Mouse (Mus musculus) liver, embryonic 14.5 days (tissue): ENCODE measurements around the gene E130114P18Rik. TPM values are rescaled to one million over a fixed set of nuclear protein-coding genes. Genes with fewer than 3 reads are reported as not detected.

Experiments
- ATAC-seq: fragments of 200-750 bp; cut with Nextera tagmentation; 2 replicates; pipeline ENCODE4 v1.8.0; 2017; ENCODE audit warnings: moderate number of reproducible peaks, mild to moderate bottlenecking, moderate library complexity; ENCODE audit not compliant: insufficient read depth
- DNase-seq, 3 experiments: peaks; one replicate each; pipeline ENCODE4 v3.0.0-alpha.2; 2012 to 2013; ENCODE audit warnings: low read depth in 3 of 3, low spot score in 3 of 3
- H3K27ac ChIP-seq: fragments of 300-500 bp; sonication (generic); 2 replicates; pipeline ENCODE4 v1.5.1; 2014; ENCODE audit warnings: moderate library complexity, mild to moderate bottlenecking, control low read depth, inconsistent platforms
- H3K27me3 ChIP-seq: fragments of 300-500 bp; sonication (generic); 2 replicates; pipeline ENCODE4 v1.6.1; 2014; ENCODE audit warnings: mild to moderate bottlenecking, low read length, moderate library complexity; ENCODE audit not compliant: control insufficient read depth, insufficient read depth
- H3K36me3 ChIP-seq: fragments of 300-500 bp; sonication (generic); replicated peaks from 2 replicates; pipeline ENCODE4 v1.6.1; 2014; ENCODE audit warnings: low read depth; ENCODE audit not compliant: control insufficient read depth, insufficient read depth
- H3K4me1 ChIP-seq, 2 experiments: fragments of 200-500 bp in 1 of 2; fragments of 300-500 bp in 1 of 2; sonication (generic) in 1 of 2; replicated peaks; 2 replicates each; pipeline ENCODE4 v1.6.1; 2012 to 2014; ENCODE audit warnings: antibody characterized with exemption in 1 of 2, inconsistent platforms in 1 of 2, low read length in 1 of 2; ENCODE audit not compliant: control insufficient read depth in 2 of 2, insufficient read depth in 2 of 2
- H3K4me2 ChIP-seq: fragments of 300-500 bp; sonication (generic); 2 replicates; pipeline ENCODE4 v1.6.1; 2014; ENCODE audit warnings: low read depth, mild to moderate bottlenecking, control low read depth, moderate library complexity
- H3K4me3 ChIP-seq, 2 experiments: fragments of 200-500 bp in 1 of 2; fragments of 300-500 bp in 1 of 2; sonication (generic) in 1 of 2; 2 replicates each; pipeline ENCODE4 v1.5.1; 2012 to 2014; ENCODE audit warnings: low read depth in 2 of 2, low read length in 2 of 2, mild to moderate bottlenecking in 2 of 2, control low read depth in 1 of 2, inconsistent platforms in 1 of 2, moderate library complexity in 1 of 2; ENCODE audit not compliant: insufficient read depth in 1 of 2
- H3K9ac ChIP-seq: fragments of 300-500 bp; sonication (generic); replicated peaks from 2 replicates; pipeline ENCODE4 v1.6.1; 2014; ENCODE audit warnings: mild to moderate bottlenecking, control low read depth, moderate library complexity
- H3K9me3 ChIP-seq: fragments of 300-500 bp; sonication (generic); 2 replicates; pipeline ENCODE4 v1.6.1; 2016; ENCODE audit warnings: low read length, mixed read lengths; ENCODE audit not compliant: control insufficient read depth
- CTCF ChIP-seq: IDR thresholded peaks from 2 replicates; pipeline ENCODE4 v1.5.1; 2016; ENCODE audit warnings: antibody characterized with exemption, low read depth, control low read depth
- EP300 ChIP-seq: IDR thresholded peaks from 2 replicates; pipeline ENCODE4 v1.6.1; 2016; ENCODE audit warnings: antibody characterized with exemption, low read depth
- WGBS: fragments of 180-500 bp; shearing (Covaris S2); extraction: QIAGEN DNeasy Blood & Tissue Kit; methylation state at CpG from one replicate; pipeline ENCODE4 v1.1.7; 2014; ENCODE audit not compliant: insufficient replicate concordance; 5-methylcytosine and 5-hydroxymethylcytosine counted together
- polyA plus RNA-seq, 2 experiments: library from polyadenylated mRNA; depleted of rRNA in 1 of 2; stranded (reverse) in 1 of 2; unstranded in 1 of 2; fragments of >200 nt; fragmentation: Nextera tagmentation in 1 of 2; extraction: Ambion mirVana in 1 of 2; gene quantifications; 2 replicates each; pipeline versions ENCODE4 v1.2.1 to v1.2.3; 2012 to 2014

The E130114P18Rik gene
- polyA plus RNA-seq, 2 experiments, result not detected

- H3K4me2 ChIP-seq, result no peak overlapping the region
- WGBS, result 65% methylated on average over 1 of the region's 1 CpGs
- H3K9ac ChIP-seq, result no peak overlapping the region
- no peak overlapping the region for H3K27ac ChIP-seq
- no peak for TF ChIP-seq EP300
- H3K36me3 ChIP-seq, result no peaks in the 10 kb centered on the region
- ATAC-seq (no peak), DNase-seq (no peak)
- H3K4me3 ChIP-seq, result no peak overlapping the region
- no peaks in the 10 kb centered on the region for H3K27me3 ChIP-seq
- H3K9me3 ChIP-seq, result no peaks in the 10 kb centered on the region
- H3K4me1 ChIP-seq, result peaks cover 0 to 4% of the 10 kb centered on the region in 2 experiments; a peak in 2 of 4 replicates
Observed at GRCm38 (mm10) chr4:97817741-97818140, 39.9 kb upstream of the E130114P18Rik start.

GRCm38 (mm10) chr4:97816753-97817152, 38.9 kb upstream of the E130114P18Rik start:
- H3K4me3 ChIP-seq, result no peak overlapping the region
- H3K9ac ChIP-seq, result no peak overlapping the region
- no peak for ATAC-seq
- no peaks in the 10 kb centered on the region for H3K27me3 ChIP-seq
- H3K9me3 ChIP-seq, result no peaks in the 10 kb centered on the region
- WGBS, result 57% methylated on average over 3 of the region's 3 CpGs
- H3K36me3 ChIP-seq, result no peaks in the 10 kb centered on the region
- H3K27ac ChIP-seq, result no peak overlapping the region
- no peak for TF ChIP-seq CTCF
- no peak for TF ChIP-seq EP300
- no peak overlapping the region for H3K4me2 ChIP-seq
- DNase-seq, result no peak
- H3K4me1 ChIP-seq, result peaks cover 0 to 4% of the 10 kb centered on the region in 2 experiments; a peak in 2 of 4 replicates

- no peak for ATAC-seq
Observed at GRCm38 (mm10) chr4:97816001-97816400, 38.1 kb upstream of the E130114P18Rik start.

GRCm38 (mm10) chr4:97814515-97814914, 36.6 kb upstream of the E130114P18Rik start:
- whole genome bisulfite sequencing, result 61% methylated on average over 7 of the region's 7 CpGs
- no peaks in the 10 kb centered on the region for H3K27me3 ChIP-seq
- no peak for TF ChIP-seq EP300
- TF ChIP-seq CTCF, result no peak
- H3K27ac ChIP-seq, result no peak overlapping the region
- no peak overlapping the region for H3K9ac ChIP-seq
- H3K4me2 ChIP-seq, result no peak overlapping the region
- no peaks in the 10 kb centered on the region for H3K9me3 ChIP-seq
- no peaks in the 10 kb centered on the region for H3K36me3 ChIP-seq
- H3K4me3 ChIP-seq, result no peak overlapping the region
- peaks cover 0 to 6% of the 10 kb centered on the region in 2 experiments; a peak in 3 of 4 replicates for H3K4me1 ChIP-seq
- ATAC-seq (no peak), DNase-seq (peak; percentile 14 to 28 (median 17))

More at GRCm38 (mm10) chr4:97816001-97816400, 38.1 kb upstream of the E130114P18Rik start:
- H3K27ac ChIP-seq, result no peak overlapping the region
- no peak overlapping the region for H3K4me3 ChIP-seq
- no peaks in the 10 kb centered on the region for H3K9me3 ChIP-seq
- H3K27me3 ChIP-seq, result no peaks in the 10 kb centered on the region
- DNase-seq, result no peak
- H3K4me1 ChIP-seq, result peaks cover 0 to 4% of the 10 kb centered on the region in 2 experiments; a peak in 2 of 4 replicates
- H3K4me2 ChIP-seq, result no peak overlapping the region
- H3K9ac ChIP-seq, result no peak overlapping the region
- no peaks in the 10 kb centered on the region for H3K36me3 ChIP-seq
- TF ChIP-seq EP300, result no peak
- TF ChIP-seq CTCF, result no peak

- Histone ChIP-seq H3K27me3 (no peaks in the 10 kb centered on the region), H3K36me3 (no peaks in the 10 kb centered on the region), H3K4me2 (no peak overlapping the region), H3K4me1 (peaks cover 0 to 7% of the 10 kb centered on the region in 2 experiments; a peak in 3 of 4 replicates), H3K9ac (no peak overlapping the region), H3K27ac (no peak overlapping the region), H3K9me3 (no peaks in the 10 kb centered on the region), H3K4me3 (no peak overlapping the region)
- no peak for TF ChIP-seq EP300
- TF ChIP-seq CTCF, result no peak
- ATAC-seq (no peak), DNase-seq (no peak)
- WGBS, result 62% methylated on average over 4 of the region's 4 CpGs
Observed at GRCm38 (mm10) chr4:97813996-97814395, 36.1 kb upstream of the E130114P18Rik start.
